Mouse (Mus musculus): Measurements from ENCODE around the gene Nxpe5. TPM values are rescaled to one million over a fixed set of nuclear protein-coding genes. Genes with fewer than 3 reads are reported as not detected.

The Nxpe5 gene
- polyA plus RNA-seq, 1 experiment from 2014 or later, result not detected

DNA sequence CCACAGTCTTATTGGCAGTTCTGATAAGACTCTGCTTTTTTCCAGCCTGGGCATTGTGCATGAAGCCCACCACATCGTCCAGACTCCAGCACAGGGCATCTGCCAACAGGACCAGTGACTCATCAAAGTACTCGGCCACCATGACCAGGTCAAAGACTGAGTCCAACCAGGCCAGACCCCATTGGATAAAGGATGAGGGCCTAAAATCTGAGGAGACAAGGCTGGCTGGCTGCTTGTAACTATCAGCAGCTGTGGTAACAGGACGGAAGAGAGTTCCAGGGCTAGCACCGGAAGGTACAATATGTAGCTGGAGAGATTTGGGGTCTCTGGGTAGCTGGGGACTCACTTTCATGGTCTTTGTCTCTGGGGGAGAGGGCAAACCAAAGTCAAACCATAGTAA, 40.0 kb downstream of the Nxpe5 start:
- Histone ChIP-seq H3K9me3 (no peaks in the 10 kb centered on the region), H3K4me1 (peaks cover 27% of the 10 kb centered on the region), H3K27ac (no peak overlapping the region), H3K27me3 (replicated peaks) (no peaks in the 10 kb centered on the region), H3K4me2 (no peak overlapping the region), H3K36me3 (replicated peaks) (peaks cover 10% of the 10 kb centered on the region), H3K9ac (no peak overlapping the region), H3K4me3 (no peak overlapping the region)
- ATAC-seq (replicated peaks), result no peak
- WGBS, result 96% methylated on average over 4 of the region's 4 CpGs

- peaks cover 24% of the 10 kb centered on the region for H3K4me1 ChIP-seq
- no peak overlapping the region for H3K27ac ChIP-seq
- H3K27me3 ChIP-seq (replicated peaks), result no peaks in the 10 kb centered on the region
- no peak overlapping the region for H3K9ac ChIP-seq
- 93% methylated on average over 3 of the region's 3 CpGs for WGBS
- no peaks in the 10 kb centered on the region for H3K36me3 ChIP-seq (replicated peaks)
- H3K9me3 ChIP-seq, result no peaks in the 10 kb centered on the region
- no peak overlapping the region for H3K4me2 ChIP-seq
- H3K4me3 ChIP-seq, result no peak overlapping the region
- ATAC-seq (replicated peaks), result no peak
Measured at GRCm38 (mm10) chr5:138267114-138267513, 41.4 kb downstream of the Nxpe5 start.

GRCm38 (mm10) chr5:138268980-138269379, 43.3 kb downstream of the Nxpe5 start:
- Histone ChIP-seq H3K9ac (no peak overlapping the region), H3K27me3 (replicated peaks) (no peaks in the 10 kb centered on the region), H3K4me1 (peaks cover 24% of the 10 kb centered on the region), H3K4me3 (no peak overlapping the region), H3K4me2 (no peak overlapping the region), H3K36me3 (replicated peaks) (no peaks in the 10 kb centered on the region), H3K9me3 (no peaks in the 10 kb centered on the region), H3K27ac (no peak overlapping the region)
- WGBS, result 90% methylated on average over 4 of the region's 4 CpGs
- no peak for ATAC-seq (replicated peaks)

DNA sequence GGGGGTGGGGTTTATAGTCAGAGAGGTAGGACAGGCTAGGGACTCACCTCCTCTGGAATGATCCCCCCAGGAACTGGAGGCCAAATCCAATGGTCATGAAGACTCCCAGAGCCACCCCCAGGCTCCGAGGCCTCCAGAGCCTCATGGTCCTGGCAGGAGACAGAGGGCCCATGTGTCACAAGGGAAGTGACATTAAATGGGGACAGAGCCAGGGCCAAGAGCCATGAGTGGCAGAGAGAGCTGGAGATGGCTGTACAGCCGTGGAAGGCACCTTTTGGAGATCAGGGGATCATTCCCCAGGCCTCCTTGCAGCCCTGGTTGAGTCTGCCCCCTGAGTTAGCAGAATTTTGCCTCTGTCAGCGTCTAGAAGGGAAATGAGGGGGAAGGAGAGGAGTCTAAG, 45.5 kb downstream of the Nxpe5 start:
- ATAC-seq (replicated peaks), result no peak
- no peak overlapping the region for H3K4me2 ChIP-seq
- H3K4me1 ChIP-seq, result peaks cover 31% of the 10 kb centered on the region

DNA sequence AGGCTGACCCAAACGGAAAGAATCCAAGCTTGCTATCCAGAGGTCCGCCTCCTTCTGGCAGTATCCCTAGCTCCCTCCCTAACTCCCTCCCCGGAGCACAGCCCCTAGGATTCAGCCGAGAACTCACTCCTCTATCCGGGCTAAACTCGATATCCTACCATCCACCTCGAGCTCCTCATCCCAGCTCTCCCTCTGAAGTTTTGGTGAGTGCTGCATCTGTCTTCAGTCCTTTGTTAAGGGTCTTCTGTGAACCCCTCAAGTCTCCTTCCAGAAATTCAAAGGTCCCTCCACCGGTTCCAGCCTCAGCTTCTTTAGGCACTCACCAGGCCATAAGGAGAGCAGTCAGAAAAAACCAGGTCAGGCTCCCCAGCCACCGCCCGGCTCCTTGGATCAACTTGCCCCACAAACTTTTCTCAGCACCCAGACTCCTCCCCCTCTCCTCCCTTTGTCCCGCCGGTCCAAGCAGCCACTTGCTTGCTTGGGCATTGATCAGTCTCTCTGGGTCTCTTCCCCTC, 46.8 kb downstream of the Nxpe5 start, which contains the start of gene Gal3st4:
Gene Gal3st4 (minus strand): TSS at position 432 of the 515 bp plus-strand sequence.
- ATAC-seq (replicated peaks), result 0 out of 2 replicates have a peak, but pooled peaks have one; percentile 22

More for the DNA sequence above, 45.5 kb downstream of the Nxpe5 start:
- Histone ChIP-seq H3K9ac (no peak overlapping the region), H3K9me3 (no peaks in the 10 kb centered on the region), H3K36me3 (replicated peaks) (no peaks in the 10 kb centered on the region), H3K4me3 (no peak overlapping the region), H3K27me3 (replicated peaks) (no peaks in the 10 kb centered on the region), H3K27ac (no peak overlapping the region)
- WGBS, result 45% methylated on average over 3 of the region's 3 CpGs

DNA sequence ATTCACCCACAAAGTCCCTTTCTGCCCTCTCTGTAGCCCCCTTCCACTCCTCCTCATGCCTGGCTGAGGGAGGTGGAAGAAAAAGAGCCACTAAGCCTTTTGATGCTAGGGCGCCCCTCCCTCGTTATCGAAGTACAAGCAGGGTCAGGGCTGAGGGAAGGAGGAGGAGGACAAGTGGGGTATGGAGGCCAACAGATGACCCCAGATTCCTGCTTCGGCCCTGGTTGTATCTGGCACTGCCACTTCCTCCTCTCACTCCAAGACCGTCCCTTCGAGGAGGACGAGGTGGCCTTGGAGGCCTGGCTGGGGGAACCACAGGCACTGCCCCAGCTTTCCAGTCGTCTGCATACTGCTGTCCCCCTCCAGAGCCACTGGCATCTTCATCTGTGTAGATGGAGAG, 48.5 kb downstream of the Nxpe5 start:
- ATAC-seq (replicated peaks), result no peak
- H3K4me2 ChIP-seq, result no peak overlapping the region
- no peak overlapping the region for H3K4me3 ChIP-seq
- H3K9ac ChIP-seq, result no peak overlapping the region
- no peak overlapping the region for H3K27ac ChIP-seq
- H3K4me1 ChIP-seq, result peaks cover 59% of the 10 kb centered on the region
- 59% methylated on average over 8 of the region's 8 CpGs for WGBS
- H3K9me3 ChIP-seq, result no peaks in the 10 kb centered on the region
- H3K27me3 ChIP-seq (replicated peaks), result no peaks in the 10 kb centered on the region
- H3K36me3 ChIP-seq (replicated peaks), result peaks cover 3% of the 10 kb centered on the region; the same call in 1 of the 2 replicates

More for the DNA sequence above, 46.8 kb downstream of the Nxpe5 start, which contains the start of gene Gal3st4:
- peak within 1 kb of the TSS; percentile 22 for H3K4me2 ChIP-seq
- no peak within 1 kb of the TSS for H3K9ac ChIP-seq
- peaks cover 3% of the 10 kb centered on the region; the same call in 1 of the 2 replicates for H3K36me3 ChIP-seq (replicated peaks)
- 3% methylated on average over 12 of the region's 12 CpGs for WGBS
- no peak within 1 kb of the TSS for H3K4me3 ChIP-seq
- no peak within 1 kb of the TSS for H3K27ac ChIP-seq
- no peaks in the 10 kb centered on the region for H3K27me3 ChIP-seq (replicated peaks)
- H3K4me1 ChIP-seq, result peaks cover 43% of the 10 kb centered on the region
- H3K9me3 ChIP-seq, result no peaks in the 10 kb centered on the region

GRCm38 (mm10) chr5:138275216-138276050, 49.7 kb downstream of the Nxpe5 start:
- Histone ChIP-seq H3K27ac (peak overlapping the region; percentile 30; the same call in 1 of the 2 replicates), H3K36me3 (replicated peaks) (peaks cover 3% of the 10 kb centered on the region; the same call in 1 of the 2 replicates), H3K9me3 (no peaks in the 10 kb centered on the region), H3K4me2 (peak overlapping the region; percentile 53), H3K4me3 (peak overlapping the region; percentile 37), H3K4me1 (peaks cover 59% of the 10 kb centered on the region), H3K27me3 (replicated peaks) (no peaks in the 10 kb centered on the region), H3K9ac (peak overlapping the region; percentile 50)
- ATAC-seq (replicated peaks), result no peak
- 7% methylated on average over 41 of the region's 41 CpGs for WGBS

DNA sequence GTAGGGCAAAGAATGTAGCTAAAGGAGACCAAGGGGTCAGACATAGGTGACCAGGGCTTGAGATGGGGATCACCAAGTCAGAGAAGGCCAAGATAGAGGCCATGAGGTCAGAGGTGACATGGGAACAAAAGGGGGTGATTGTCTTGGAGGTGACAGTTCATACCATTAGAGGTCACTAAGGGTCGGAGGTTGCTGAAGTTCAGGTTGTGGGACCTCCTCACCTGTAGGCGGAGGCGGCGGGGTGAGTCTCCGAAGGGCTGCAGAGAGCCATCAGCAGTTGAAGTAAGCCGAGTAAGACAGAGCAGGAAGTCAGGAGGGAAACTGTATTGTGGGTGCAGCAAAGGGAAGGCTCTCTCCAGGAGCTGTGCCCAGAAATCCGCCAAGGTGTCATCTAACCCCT, 52.3 kb downstream of the Nxpe5 start:
- H3K9ac ChIP-seq, result peak overlapping the region; percentile 97; the same call in 1 of the 2 replicates
- peak overlapping the region; percentile 79 for H3K4me2 ChIP-seq
- WGBS, result 87% methylated on average over 7 of the region's 7 CpGs
- H3K4me3 ChIP-seq, result peak overlapping the region; percentile 94
- H3K27ac ChIP-seq, result no peak overlapping the region
- no peaks in the 10 kb centered on the region for H3K27me3 ChIP-seq (replicated peaks)
- no peak for ATAC-seq (replicated peaks)
- H3K36me3 ChIP-seq (replicated peaks), result peaks cover 3% of the 10 kb centered on the region; the same call in 1 of the 2 replicates
- H3K9me3 ChIP-seq, result no peaks in the 10 kb centered on the region
- H3K4me1 ChIP-seq, result peaks cover 54% of the 10 kb centered on the region

DNA sequence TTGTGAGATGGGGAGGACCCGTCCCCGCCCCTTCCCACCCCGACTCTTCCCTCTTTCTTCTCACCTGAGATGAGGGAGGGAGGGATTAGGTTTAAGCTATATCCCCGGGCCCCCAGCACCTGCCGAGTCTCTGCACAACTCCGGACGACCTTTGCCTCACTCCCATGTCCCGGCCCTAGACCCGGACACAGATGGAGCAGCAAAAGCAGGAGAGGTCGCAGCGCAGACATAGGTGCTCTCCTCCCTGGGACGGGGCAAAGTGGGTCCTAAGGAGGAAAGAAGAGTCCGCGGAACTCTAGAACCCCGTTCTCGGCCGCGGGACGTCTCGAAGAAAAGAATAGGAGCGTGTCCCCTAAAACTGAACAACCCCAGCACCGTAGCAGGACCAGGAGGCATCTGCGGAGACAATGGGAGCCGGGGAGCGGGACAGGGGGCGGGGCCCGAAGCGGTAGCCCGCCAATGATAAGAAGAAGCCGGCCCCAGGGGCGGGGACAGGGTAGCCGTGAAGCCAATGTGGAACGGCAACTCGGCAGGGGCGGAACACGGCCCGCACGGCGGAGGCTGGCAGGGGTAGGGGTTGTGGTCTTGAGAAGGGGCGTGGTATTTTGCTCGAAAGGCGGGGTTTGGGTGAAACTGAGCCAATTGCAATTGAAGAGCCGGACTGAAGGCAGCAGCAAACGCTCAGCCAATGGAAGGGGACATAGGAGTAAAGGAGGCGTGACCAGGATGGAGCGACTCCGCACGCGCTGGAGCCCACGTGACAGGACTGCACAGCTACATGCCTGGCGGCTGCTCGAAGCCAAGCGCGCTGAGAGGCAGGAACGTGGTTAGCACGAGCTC, 54.1 kb downstream of the Nxpe5 start, which contains the start of the genes Gm43720, Gpc2 and Stag3:
Gene Gm43720 (minus strand): TSS at position 374 of the 840 bp plus-strand sequence.
Gene Gpc2 (minus strand): TSS at position 421 of the 840 bp plus-strand sequence.
Gene Stag3 (plus strand): TSS at position 656 of the 840 bp plus-strand sequence.
- Histone ChIP-seq H3K27me3 (replicated peaks) (no peaks in the 10 kb centered on the region), H3K9ac (peak within 1 kb of the TSS; percentile 97), H3K4me1 (peaks cover 43% of the 10 kb centered on the region), H3K4me3 (peak within 1 kb of the TSS; percentile 94), H3K36me3 (replicated peaks) (peaks cover 3% of the 10 kb centered on the region; the same call in 1 of the 2 replicates), H3K4me2 (peak within 1 kb of the TSS; percentile 79), H3K27ac (peak within 1 kb of the TSS; percentile 86), H3K9me3 (no peaks in the 10 kb centered on the region)
- under 1% methylated on average over 56 of the region's 56 CpGs for WGBS
- ATAC-seq (replicated peaks), result peak; percentile 98

GRCm38 (mm10) chr5:138280425-138280768, 54.7 kb downstream of the Nxpe5 start:
- Histone ChIP-seq H3K4me1 (peaks cover 37% of the 10 kb centered on the region), H3K27me3 (replicated peaks) (no peaks in the 10 kb centered on the region), H3K9ac (no peak overlapping the region), H3K4me2 (peak overlapping the region; percentile 79), H3K4me3 (peak overlapping the region; percentile 94), H3K27ac (peak overlapping the region; percentile 8), H3K36me3 (replicated peaks) (peaks cover 3% of the 10 kb centered on the region; the same call in 1 of the 2 replicates), H3K9me3 (no peaks in the 10 kb centered on the region)
- ATAC-seq (replicated peaks), result 0 out of 2 replicates have a peak, but pooled peaks have one; percentile 2
- WGBS, result 23% methylated on average over 26 of the region's 26 CpGs

DNA sequence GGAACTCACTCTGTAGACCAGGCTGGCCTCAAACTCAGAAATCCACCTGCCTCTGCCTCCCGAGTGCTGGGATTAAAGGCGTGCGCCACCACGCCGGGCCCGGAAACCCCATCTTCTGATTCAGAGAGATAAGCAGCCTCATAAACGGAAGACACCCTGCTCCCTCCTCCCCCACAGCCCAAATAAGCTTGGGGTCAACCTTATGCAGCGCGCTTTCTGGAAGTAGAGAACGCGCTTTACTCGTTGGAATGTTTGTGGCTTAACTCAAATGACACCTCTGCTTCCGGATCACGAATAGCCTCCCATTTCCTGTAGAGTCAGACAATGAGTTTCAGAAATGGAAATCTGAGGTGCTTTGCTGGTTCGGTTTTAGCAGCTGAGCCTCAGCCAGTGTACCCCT, 55.1 kb downstream of the Nxpe5 start:
- no peak for ATAC-seq (replicated peaks)
- no peaks in the 10 kb centered on the region for H3K27me3 ChIP-seq (replicated peaks)
- H3K9ac ChIP-seq, result no peak overlapping the region
- no peak overlapping the region for H3K4me3 ChIP-seq
- WGBS, result 91% methylated on average over 15 of the region's 15 CpGs
- H3K36me3 ChIP-seq (replicated peaks), result peaks cover 3% of the 10 kb centered on the region; the same call in 1 of the 2 replicates
- H3K4me1 ChIP-seq, result peaks cover 32% of the 10 kb centered on the region
- H3K27ac ChIP-seq, result no peak overlapping the region
- H3K9me3 ChIP-seq, result no peaks in the 10 kb centered on the region
- H3K4me2 ChIP-seq, result peak overlapping the region; percentile 79
